Comparison of ENCODE assay signal across 8 mouse cellular contexts in genomic region chr9:63462296-63462695, GRCm38 (mm10).
A peak's percentile ranks its signal among the peaks of the same experiment; 100 is the strongest.
DNase-seq lines count a peak whose midpoint lies in the region; ATAC-seq and TF ChIP-seq lines count a peak whose summit lies in the region.

No protein-coding gene starts in this region.

- no peak overlapping the region for H3K4me2 ChIP-seq in hindbrain, embryonic 16.5 days (ENCODE audit: low read length)
- H3K4me2 ChIP-seq in midbrain, postnatal 0 days (ENCODE audit: low read depth, low read length, poor library complexity, severe bottlenecking) = no peak overlapping the region

- no peaks in the 10 kb centered on the region for H3K36me3 ChIP-seq in hindbrain, embryonic 10.5 days
- H3K36me3 ChIP-seq in hindbrain, embryonic 16.5 days (ENCODE audit: control insufficient read depth, insufficient read depth, low read length) = no peaks in the 10 kb centered on the region
- no peaks in the 10 kb centered on the region for H3K36me3 ChIP-seq in midbrain, postnatal 0 days (ENCODE audit: insufficient read depth, low read length)

- intact Hi-C loops in gastrocnemius, postnatal 14 days (cut with DNase I; ENCODE audit: low total_unique reads) = loop anchor here (10.0 kb wide), 1 partner anchor 373 kb away; no protein-coding TSS in a partner anchor

- no peaks in the 10 kb centered on the region for H3K9me3 ChIP-seq in hindbrain, embryonic 10.5 days
- no peaks in the 10 kb centered on the region for H3K9me3 ChIP-seq in hindbrain, embryonic 16.5 days (ENCODE audit: control insufficient read depth, low read length)
- H3K9me3 ChIP-seq in midbrain, postnatal 0 days (ENCODE audit: low read length) = no peaks in the 10 kb centered on the region

- no peaks in the 10 kb centered on the region for H3K27me3 ChIP-seq in hindbrain, embryonic 10.5 days (ENCODE audit: insufficient read depth, poor library complexity, severe bottlenecking)
- no peaks in the 10 kb centered on the region for H3K27me3 ChIP-seq in hindbrain, embryonic 16.5 days (replicated peaks; ENCODE audit: control insufficient read depth, insufficient read depth, low read length)
- no peaks in the 10 kb centered on the region for H3K27me3 ChIP-seq in midbrain, postnatal 0 days (ENCODE audit: insufficient read depth, low read length)

- 72% methylated on average over 2 of the region's 2 CpGs for WGBS in hindbrain, embryonic 10.5 days
- 64% methylated on average over 2 of the region's 2 CpGs for WGBS in hindbrain, embryonic 16.5 days
- 60% methylated on average over 2 of the region's 2 CpGs for WGBS in midbrain, postnatal 0 days

- no peak overlapping the region for H3K9ac ChIP-seq in hindbrain, embryonic 16.5 days (ENCODE audit: low read depth, low read length)
- no peak overlapping the region for H3K9ac ChIP-seq in midbrain, postnatal 0 days (replicated peaks; ENCODE audit: low read length, poor library complexity, severe bottlenecking)

- ATAC-seq in hindbrain, embryonic 16.5 days = no peak
- no peak for ATAC-seq in midbrain, postnatal 0 days (ENCODE audit: low FRiP score)

- H3K4me3 ChIP-seq in hindbrain, embryonic 10.5 days = no peak overlapping the region
- H3K4me3 ChIP-seq in hindbrain, embryonic 16.5 days (ENCODE audit: low read length) = no peak overlapping the region
- H3K4me3 ChIP-seq in midbrain, postnatal 0 days (ENCODE audit: low read depth, low read length) = no peak overlapping the region

- peak; percentile 51 for DNase-seq in hindbrain, embryonic 10.5 days (ENCODE audit: low spot score)
- DNase-seq in NIH3T3 (ENCODE audit: low read depth) = peak; percentile 87
- DNase-seq in cerebellum, postnatal 10 days = peak; percentile 92 to 95
- peak; percentile 72 for DNase-seq in gastrocnemius, postnatal 14 days
- peak; percentile 59 to 88 for DNase-seq in layer of hippocampus, postnatal 25 days (ENCODE audit: extremely low spot score in 1 of 2, low spot score in 1 of 2)
- peak; percentile 85 for DNase-seq in midbrain, postnatal 0 days (ENCODE audit: low spot score)
- DNase-seq in telencephalon, adult 2 months (ENCODE audit: low read depth, low spot score) = peak; percentile 54

- peak; percentile 90 for TF ChIP-seq CTCF in midbrain, postnatal 0 days (IDR thresholded peaks at IDR 0.05)

- 0 out of 2 replicates have a peak, but pooled peaks cover 3% of the 10 kb centered on the region for H3K4me1 ChIP-seq in hindbrain, embryonic 10.5 days (replicated peaks)
- no peaks in the 10 kb centered on the region for H3K4me1 ChIP-seq in hindbrain, embryonic 16.5 days (ENCODE audit: control insufficient read depth, insufficient read depth, low read depth, low read length)
- H3K4me1 ChIP-seq in midbrain, postnatal 0 days (ENCODE audit: insufficient read depth, low read length) = no peaks in the 10 kb centered on the region

- no peak overlapping the region for H3K27ac ChIP-seq in hindbrain, embryonic 10.5 days
- H3K27ac ChIP-seq in hindbrain, embryonic 16.5 days (ENCODE audit: low read depth, low read length) = no peak overlapping the region
- no peak overlapping the region for H3K27ac ChIP-seq in midbrain, postnatal 0 days (ENCODE audit: low read depth, low read length)
